Mouse (Mus musculus): ENCODE measurements around the gene F2rl3.

Gene F2rl3

GRCm38 (mm10) chr8:72761322-72762051 lies at the start of gene F2rl3:
Gene F2rl3 (plus strand): TSS chr8:72761880.
- DNase-seq (ENCODE audit: low spot score): peak; percentile 38

- no peak for DNase-seq (ENCODE audit: low spot score)
Measured at GRCm38 (mm10) chr8:72712569-72712968, 49.1 kb upstream of the F2rl3 start.

GRCm38 (mm10) chr8:72716594-72716993 lies 45.1 kb upstream of the F2rl3 start:
- no peak for DNase-seq (ENCODE audit: low spot score)

GRCm38 (mm10) chr8:72720541-72720940 lies 41.1 kb upstream of the F2rl3 start:
- no peak for DNase-seq (ENCODE audit: low spot score)

- peak; percentile 94 for DNase-seq (ENCODE audit: low spot score)
Measured at GRCm38 (mm10) chr8:72722769-72723650, 38.7 kb upstream of the F2rl3 start, which contains the start of gene Sin3b. Gene Sin3b (plus strand): TSS chr8:72723285.

- peak; percentile 23 for DNase-seq (ENCODE audit: low spot score)
Measured at GRCm38 (mm10) chr8:72723651-72724001, 38.1 kb upstream of the F2rl3 start.

- no peak for DNase-seq (ENCODE audit: low spot score)
Measured at GRCm38 (mm10) chr8:72728636-72729035, 33.0 kb upstream of the F2rl3 start.

- no peak for DNase-seq (ENCODE audit: low spot score)
Measured at GRCm38 (mm10) chr8:72735001-72735400, 26.7 kb upstream of the F2rl3 start.

GRCm38 (mm10) chr8:72736868-72737267 lies 24.8 kb upstream of the F2rl3 start:
- DNase-seq (ENCODE audit: low spot score): no peak

GRCm38 (mm10) chr8:72746061-72746460 lies 15.6 kb upstream of the F2rl3 start:
- peak; percentile 24 for DNase-seq (ENCODE audit: low spot score)

- DNase-seq (ENCODE audit: low spot score): no peak
Measured at GRCm38 (mm10) chr8:72749846-72750245, 11.8 kb upstream of the F2rl3 start.

GRCm38 (mm10) chr8:72750266-72750665 lies 11.4 kb upstream of the F2rl3 start:
- no peak for DNase-seq (ENCODE audit: low spot score)

GRCm38 (mm10) chr8:72751126-72751525 lies 10.6 kb upstream of the F2rl3 start:
- DNase-seq (ENCODE audit: low spot score): no peak

GRCm38 (mm10) chr8:72752289-72752688 lies 9.4 kb upstream of the F2rl3 start:
- no peak for DNase-seq (ENCODE audit: low spot score)

- no peak for DNase-seq (ENCODE audit: low spot score)
Measured at GRCm38 (mm10) chr8:72753165-72753564, 8.5 kb upstream of the F2rl3 start.

GRCm38 (mm10) chr8:72753781-72754180 lies 7.9 kb upstream of the F2rl3 start:
- no peak for DNase-seq (ENCODE audit: low spot score)

GRCm38 (mm10) chr8:72756031-72756430 lies 5.6 kb upstream of the F2rl3 start:
- DNase-seq (ENCODE audit: low spot score): no peak

GRCm38 (mm10) chr8:72756771-72757390 lies 4.8 kb upstream of the F2rl3 start:
- DNase-seq (ENCODE audit: low spot score): no peak

GRCm38 (mm10) chr8:72757426-72758195 lies 4.1 kb upstream of the F2rl3 start:
- DNase-seq (ENCODE audit: low spot score): no peak

GRCm38 (mm10) chr8:72758310-72758709 lies 3.4 kb upstream of the F2rl3 start:
- no peak for DNase-seq (ENCODE audit: low spot score)

- no peak for DNase-seq (ENCODE audit: low spot score)
Measured at GRCm38 (mm10) chr8:72760216-72760615, 1.5 kb upstream of the F2rl3 start.

GRCm38 (mm10) chr8:72762306-72762705 lies 626 bp downstream of the F2rl3 start:
- no peak for DNase-seq (ENCODE audit: low spot score)

All from yolk sac, embryonic 10.5 days (tissue).